Mouse (Mus musculus) testis, adult 2 months (tissue): Measurements from ENCODE around the gene M1ap.

ENCODE experiments used
- CTCF ChIP-seq: fragments of 200-500 bp; IDR thresholded peaks from 2 replicates; pipeline ENCODE4 v1.5.1; 2012; ENCODE audit warnings: low read depth, mild to moderate bottlenecking, inconsistent platforms, low read length, moderate library complexity; ENCODE audit not compliant: control insufficient read depth, insufficient read depth, insufficient replicate concordance
- POLR2A ChIP-seq: fragments of 200-500 bp; IDR thresholded peaks from 2 replicates; pipeline ENCODE4 v1.6.1; 2012; ENCODE audit warnings: low read depth, mild to moderate bottlenecking, inconsistent platforms, low read length, moderate library complexity; ENCODE audit not compliant: control insufficient read depth

DNA sequence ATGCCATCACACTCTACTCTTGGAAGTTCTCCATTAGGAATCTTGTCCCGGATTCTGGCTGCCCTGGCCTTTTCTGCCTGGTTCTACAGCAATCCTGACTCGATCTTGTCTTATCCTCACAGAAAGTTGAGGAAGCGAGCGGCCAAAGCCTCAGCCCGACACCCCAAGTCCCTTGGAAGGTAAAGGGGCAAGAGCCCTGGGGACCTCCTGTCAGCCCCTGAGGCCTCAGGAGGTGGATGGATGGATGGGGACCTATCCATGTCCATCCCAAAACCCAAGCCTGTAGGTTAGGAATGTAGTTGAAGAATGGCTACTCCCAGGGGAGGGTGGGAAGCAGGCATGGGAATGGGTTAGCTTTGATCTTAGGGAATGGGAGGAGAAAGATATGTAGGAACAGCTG, 97.3 kb downstream of the M1ap start:
- no peak for TF ChIP-seq CTCF
- no peak for TF ChIP-seq POLR2A
